Mouse (Mus musculus): ENCODE data around the gene Ccl25. TPM values are rescaled to one million over a fixed set of nuclear protein-coding genes. Genes with fewer than 3 reads are reported as not detected.
"Not testable (repeated sequence)": the region's sequence is repeated elsewhere in the genome, so short reads cannot be mapped to it uniquely, and the experiment has no call there.

The Ccl25 gene
- total RNA-seq, 2 experiments from 2014 or later, result 10.8 to 12.1 TPM

DNA sequence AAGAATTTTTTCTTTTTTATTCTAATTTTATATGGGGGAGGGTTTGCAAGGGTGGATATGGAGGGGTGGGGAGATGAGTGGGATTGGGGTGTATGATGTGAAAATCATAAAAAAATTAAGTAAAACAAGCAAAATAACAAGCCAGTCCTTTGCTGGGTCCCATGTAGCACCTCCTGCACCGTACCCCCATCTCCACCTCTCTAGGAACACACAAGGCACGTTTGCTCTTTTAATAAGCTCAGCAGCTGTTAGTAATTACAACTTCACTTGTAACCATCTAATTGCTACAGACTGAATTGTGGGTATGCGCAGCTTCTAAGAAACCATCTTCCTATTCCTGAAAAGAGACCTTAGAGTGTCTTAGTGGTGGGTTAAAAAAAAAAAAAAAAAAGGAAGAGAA lies 15.2 kb downstream of the Ccl25 start:
- no peak for DNase-seq

DNA sequence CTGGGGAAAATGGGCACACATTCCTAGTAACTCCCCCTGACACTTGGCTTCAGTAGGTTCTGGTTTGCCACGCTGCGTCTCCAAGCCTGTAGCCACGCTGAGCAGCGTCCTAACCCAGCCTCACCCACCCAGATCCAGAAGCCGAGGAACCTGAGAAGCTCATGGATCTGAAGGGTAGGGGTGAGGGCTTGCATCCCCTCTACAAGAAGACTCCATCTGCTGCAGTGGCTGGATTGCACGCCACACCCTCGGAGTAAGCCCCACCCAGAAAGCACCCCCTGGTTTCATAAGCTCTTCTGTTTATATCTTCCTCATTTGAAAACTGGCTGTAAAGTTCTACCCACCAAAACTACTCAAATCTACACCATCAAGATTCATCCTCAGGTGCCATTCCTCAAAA lies 22.7 kb downstream of the Ccl25 start:
- no peak for DNase-seq

DNA sequence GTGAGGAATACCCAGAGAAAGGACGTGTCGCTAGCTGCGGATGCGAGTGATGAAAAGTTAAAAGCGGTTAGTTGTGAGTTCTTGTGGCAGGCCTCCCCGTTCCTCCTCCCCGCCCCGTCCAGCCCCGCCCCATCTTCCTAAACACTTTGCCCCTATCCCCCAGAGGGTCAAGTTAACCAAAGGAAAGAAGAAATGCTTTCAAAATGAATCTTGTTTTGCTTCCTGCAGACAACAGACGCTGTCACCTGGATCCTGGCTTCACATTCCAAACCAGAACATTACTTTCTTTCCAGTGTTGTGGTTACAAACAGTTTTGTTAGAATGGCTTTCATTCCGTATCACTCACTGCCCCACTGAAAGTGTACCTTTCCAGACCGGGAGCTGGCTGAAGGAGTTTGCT lies 23.3 kb downstream of the Ccl25 start:
- no peak for DNase-seq

DNA sequence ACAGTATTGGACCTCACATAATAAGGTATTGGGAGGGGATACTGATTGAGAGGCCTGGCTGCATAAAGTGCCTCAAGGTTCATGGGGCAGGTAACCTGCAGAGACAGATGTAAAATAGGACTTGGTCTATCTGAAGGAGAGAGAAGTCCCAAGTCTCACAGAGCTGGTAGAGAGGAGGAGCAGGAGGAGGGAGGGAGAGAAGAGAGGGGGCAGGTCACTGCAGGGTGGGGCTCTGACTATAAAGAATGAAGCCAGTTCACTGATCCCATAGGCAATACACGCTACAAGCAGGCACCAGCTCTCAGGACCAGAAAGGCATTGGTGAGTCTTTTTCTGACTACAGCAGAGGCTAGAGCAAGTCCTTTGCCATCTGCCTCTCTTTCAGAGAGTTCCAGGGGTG lies 24.3 kb downstream of the Ccl25 start:
- no peak for DNase-seq

DNA sequence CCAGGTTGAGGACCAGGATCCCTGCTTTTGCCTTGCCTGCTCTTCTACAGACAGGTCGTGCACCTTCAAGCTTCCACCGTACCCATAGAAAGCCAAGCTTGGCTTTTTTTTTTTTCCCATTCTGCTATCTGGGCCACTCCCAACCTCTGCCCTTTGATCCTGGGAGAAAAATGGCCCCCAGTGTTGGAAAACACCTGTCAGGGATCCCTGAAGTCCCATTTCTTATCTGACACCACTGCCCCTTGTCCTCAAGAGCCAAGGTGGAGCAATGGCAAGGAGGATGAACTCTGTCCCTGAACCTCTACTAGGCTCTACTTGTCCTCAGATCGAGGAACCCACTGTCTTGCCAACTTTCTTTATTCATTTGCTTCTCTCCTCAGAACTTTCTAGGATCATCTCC lies 25.6 kb downstream of the Ccl25 start:
- no peak for DNase-seq

DNA sequence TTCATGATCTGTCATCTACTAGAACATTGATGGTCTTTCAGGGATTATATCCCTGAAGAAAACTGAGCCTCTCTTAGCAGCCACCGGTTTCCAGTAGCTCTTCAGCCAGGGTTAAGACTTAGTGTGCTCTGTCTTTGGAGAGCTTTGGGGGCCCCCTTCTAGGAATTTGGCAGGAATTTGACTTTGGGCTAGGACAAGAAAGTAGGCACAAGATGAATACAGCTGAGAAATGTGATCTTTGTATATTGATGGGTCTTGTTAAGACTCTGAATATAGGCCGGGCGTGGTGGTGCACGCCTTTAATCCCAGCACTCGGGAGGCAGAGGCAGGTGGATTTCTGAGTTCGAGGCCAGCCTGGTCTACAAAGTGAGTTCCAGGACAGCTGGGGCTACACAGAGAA lies 27.6 kb downstream of the Ccl25 start:
- not testable (repeated sequence) for DNase-seq

DNA sequence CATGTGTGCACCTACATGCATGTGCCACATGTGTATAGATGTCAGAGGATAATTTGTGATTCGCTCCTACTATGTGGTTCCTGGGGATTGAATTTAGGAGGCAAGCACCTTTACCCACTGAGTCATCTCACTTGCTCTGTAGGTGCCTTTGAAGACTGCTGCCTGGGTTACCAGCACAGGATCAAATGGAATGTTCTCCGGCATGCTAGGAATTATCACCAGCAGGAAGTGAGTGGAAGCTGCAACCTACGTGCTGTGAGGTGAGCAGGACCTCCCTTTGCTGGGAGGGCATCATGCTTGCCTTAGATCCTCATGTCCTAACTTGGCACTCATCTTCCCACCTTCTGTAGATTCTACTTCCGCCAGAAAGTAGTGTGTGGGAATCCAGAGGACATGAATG lies 28.7 kb downstream of the Ccl25 start:
- DNase-seq, result no peak

DNA sequence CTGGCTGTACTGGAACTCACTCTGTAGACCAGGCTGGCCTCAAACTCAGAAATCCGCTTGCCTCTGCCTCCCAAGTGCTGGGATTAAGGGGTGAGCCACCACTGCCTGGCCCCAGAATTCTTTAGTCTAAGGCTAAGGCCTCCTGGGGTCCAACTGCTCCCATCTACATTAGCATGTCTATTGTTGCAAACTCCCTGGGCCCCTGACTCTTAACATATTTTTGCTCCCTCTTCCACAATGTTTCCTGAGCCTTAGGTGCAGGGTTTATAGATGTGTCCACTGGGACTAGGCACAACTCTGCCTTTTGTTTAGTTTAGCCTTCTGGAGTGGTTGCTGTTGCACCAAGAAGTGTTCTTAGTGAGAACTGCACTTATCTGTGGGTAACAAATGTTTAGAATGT lies 29.5 kb downstream of the Ccl25 start:
- DNase-seq, result no peak

DNA sequence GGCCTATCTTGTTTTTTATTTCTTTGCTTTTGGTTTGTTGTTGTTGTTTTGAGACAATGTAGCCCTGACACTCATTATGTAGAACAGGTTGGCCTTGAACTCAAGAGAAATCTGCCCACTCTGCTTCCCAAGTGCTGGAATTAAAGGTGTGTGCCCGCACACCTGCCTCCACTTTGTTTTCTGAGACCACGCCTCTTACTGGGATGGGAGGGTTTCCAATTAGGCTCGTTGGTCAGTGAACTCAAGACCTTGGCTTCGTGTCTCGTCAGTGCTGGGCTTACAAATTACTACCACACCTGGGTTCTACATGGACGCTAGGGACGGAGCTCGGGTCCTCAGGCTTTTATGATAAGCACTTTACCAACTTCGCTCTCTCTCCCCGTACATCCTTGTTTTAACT lies 30.4 kb downstream of the Ccl25 start:
- DNase-seq, result no peak

DNA sequence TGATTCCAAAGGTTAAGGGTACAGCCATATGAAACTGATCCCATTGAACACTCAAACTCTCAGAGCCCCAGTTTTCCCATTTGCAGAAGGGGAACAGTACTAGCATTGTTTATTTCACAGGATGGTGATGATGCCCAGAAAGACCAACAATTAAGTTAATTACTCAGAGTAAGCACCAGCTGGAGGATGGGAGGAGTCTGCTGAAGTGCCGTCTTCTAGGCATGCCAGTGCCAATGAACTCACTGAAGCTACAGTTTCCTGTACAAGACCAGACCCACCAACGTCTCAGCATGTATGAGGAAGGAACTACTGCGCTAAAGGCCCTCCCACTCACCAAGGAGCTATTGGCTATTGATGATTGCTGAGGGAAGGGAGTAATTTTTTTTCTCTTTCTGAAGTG lies 34.4 kb downstream of the Ccl25 start:
- DNase-seq, result no peak

DNA sequence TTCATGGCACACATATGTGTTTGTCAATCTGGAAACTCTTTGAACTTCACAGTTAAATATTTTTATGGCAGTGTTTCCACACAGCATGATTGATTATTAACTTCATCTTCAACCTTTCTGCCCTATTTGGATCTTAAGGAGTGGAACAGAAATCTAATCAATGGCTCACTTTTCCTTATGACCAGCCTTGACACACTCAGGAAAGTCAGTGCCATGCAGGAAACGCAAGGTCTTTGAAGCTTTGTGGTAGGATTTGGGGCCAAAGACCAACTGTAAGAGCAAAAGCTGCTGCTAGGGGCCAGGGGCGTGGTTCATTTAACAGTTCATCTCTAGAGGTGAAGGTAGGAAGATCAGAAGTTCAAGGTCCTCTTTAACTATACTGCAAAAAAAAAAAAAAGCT lies 35.9 kb downstream of the Ccl25 start:
- DNase-seq, result no peak

DNA sequence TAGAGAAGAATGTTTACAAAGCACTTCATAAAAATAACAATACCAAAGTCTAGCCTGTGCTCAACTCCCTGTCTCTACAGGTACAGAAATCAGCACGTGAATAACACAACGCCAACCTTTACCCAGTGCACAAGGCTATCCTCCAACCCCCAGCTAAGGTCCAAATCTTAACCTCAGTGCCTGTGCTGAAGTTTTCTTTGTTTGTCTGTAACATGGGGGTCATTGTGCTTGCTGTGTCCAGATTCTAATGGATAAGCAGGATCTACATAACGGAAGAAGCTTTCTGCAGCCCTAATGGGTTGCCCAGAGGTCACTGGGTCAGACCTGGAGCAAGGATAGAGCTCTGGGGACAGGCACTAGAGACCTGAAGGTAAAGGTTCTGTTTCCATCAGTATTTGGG lies 41.2 kb downstream of the Ccl25 start:
- DNase-seq, result no peak

DNA sequence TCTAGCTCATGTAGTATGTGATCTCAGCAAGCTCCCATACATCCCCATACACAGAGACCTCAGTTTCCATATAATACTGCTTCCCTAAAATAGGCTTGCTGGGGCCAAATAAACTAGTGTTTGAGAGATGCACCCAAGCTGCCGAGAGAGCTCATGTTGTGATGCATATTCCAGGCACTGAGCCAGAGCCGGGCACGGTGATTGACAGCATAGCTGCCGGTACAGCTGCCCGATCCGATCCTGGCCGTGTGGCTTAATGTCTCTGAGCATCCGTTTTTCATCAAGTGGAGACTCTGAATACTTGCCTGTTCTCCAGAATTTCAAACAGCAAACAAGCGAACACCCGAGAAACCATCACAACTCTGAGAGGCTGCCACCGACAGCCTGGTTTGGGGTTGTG lies 42.8 kb downstream of the Ccl25 start:
- DNase-seq, result peak; percentile 46

DNA sequence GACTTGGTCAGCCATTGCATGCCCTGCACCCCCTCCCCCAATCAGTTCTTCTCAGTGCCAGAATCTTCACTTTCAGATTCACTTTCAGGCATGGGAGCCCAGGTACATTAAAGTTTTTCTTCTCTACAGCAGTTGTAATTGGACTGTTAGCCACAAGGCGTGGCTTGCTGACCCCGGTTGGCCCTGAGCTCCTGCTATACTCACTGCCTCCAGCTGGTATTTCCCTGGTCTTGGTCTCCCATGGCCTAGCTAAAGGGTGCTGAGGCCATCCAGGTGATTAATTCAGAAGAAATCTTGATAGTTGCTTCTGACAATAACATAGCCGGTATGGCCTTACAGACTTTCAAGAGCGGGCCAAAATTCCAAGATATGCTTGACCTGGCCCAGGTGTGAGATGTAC lies 43.5 kb downstream of the Ccl25 start:
- DNase-seq, result no peak

DNA sequence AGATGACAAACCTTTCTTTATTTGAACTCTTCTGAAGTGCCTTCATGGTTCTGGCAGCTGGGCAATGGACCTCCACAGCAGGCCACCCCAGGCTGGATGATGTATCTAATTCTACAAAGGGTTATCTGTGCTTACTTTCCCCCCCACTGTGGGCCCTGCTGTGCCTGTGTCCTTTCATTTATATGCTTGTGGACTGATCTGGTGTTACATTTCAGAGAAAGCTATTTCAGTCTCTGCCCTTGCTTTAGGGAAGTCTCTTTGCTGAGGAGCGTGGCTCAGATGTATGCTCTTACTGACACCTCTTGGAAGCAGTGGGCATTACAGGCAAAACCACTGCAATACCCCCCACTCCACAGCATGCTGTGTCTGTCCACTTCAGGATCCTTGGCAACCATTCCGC lies 45.1 kb downstream of the Ccl25 start:
- peak; percentile 41 for DNase-seq

DNA sequence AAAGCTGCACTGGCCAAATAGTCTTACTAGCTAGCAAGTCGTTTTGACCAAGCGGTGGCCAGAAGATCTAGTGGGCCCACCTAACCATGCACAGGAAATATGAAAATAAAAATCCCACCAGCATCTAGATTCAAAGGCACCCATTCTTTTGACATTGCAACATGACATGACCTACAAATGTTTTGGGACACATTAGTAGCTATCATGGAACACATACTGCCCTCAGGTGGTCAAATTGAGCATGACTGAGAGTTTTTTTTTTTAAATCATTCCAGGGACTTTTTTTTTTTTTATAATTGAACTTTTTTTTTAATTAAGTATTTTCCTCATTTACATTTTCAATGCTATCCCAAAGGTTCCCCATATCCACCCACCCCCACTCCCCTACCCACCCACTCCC lies 47.6 kb downstream of the Ccl25 start:
- no peak for DNase-seq

DNA sequence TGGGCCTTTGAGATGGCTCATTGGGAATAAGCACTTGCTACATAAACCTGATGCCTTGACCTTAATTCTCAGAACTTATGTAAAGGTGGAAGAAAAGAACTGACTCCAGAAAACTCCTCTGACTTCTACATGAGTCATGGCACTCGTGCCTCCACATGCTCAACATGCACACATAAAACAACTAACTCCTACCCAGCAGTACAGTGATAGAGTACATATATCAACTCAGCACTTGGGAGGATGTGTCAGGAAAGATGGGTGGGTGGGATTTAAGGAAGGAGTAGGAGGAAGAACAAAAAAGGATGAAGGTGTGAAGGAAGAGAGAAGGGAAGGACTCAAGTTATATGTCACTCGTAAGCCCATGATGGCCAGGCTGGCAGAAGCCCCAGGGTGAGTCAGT lies 76.4 kb downstream of the Ccl25 start:
- no peak for DNase-seq

DNA sequence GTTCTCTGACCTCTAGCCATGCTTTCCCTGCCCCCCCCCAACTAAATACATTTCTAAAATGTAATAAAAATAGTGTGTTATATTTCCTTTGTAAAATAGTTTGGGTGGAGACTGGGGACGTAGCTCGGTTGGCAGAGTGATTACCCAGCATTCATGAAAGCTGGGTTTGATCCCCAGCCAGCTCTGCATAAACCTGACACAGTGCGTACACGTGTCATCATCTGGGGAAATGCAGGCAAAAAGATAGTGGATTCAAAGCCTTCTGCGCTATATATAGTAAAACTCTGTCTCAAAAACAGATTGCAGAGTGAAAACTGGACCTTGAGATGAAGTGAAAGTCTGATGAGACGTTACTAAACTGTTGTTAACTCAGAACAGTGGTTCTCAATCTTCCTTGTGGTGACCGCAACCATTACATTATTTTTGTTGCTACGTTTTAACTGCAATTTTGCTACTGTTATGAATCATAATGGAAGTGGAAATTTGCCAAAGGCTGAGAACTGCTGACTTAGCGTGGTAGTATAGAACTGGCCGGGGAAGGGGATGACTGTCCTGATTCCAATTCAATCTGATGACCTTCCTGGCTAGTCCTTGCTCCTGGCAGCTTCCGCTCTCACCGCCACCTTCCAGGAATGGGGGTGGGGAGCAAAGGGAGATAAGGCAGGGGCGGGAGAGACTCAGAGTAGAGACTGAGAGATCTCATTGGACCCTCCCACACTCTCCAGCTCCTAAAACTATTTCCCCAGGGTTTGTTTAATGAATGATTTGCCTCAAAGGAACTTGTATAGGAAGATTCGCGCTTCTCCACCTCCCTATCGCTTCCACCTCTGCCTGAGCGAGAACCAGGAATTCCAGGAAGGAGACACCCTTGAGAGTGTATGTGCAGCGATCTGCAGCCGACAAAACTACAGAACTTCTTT lies 79.2 kb downstream of the Ccl25 start:
- DNase-seq, result no peak

DNA sequence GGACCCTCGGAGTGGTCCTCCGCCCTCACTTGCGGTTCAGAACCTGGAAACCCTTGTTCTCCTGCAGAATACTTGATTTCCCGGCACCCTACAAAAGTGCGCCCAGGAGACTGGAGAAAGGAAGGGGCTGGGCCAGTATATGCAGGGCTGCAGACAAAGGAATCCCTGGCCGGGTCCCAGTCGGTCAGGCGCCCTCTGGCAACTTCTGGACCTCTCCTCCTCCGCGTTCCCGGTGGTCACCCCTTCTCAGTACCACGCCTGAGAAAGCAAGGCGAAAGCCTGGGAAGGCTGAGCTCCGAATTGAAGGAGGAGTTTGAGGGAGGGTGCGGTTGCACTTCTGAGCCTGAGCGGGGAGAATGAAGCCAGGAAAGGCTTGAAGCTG lies 79.9 kb downstream of the Ccl25 start:
- no peak for DNase-seq

DNA sequence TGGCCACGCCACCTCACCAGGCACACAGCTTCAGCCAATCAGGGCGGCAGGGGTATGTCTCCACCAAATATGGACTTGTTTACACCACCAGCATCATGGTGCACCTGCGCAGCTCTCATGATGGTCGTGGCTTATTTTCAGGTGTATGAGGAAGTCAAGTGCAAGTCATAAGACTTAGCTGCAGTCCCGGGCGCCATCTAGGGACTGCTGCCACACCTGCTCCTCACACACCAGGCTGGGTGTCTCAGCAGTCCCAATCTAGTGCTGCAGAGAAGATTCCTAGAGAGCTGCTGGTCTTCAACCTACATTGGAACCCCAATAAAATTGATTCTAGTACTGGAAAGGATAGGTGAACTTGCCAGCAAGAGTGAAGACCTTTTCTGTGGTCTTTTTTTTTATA lies 83.4 kb downstream of the Ccl25 start:
- not testable (repeated sequence) for DNase-seq

Measured in gastrocnemius, postnatal 25 days (tissue).